Mouse (Mus musculus) C2C12 (cell line): ENCODE measurements around the gene Myh10. TPM values are rescaled to one million over a fixed set of nuclear protein-coding genes. Genes with fewer than 3 reads are reported as not detected.
A peak's percentile ranks its signal among the peaks of the same experiment; 100 is the strongest.

Experiments used
- H3K27me3 ChIP-seq: one replicate; pipeline ENCODE4 v1.6.1; 2011; ENCODE audit not compliant: control insufficient read depth, insufficient read depth, insufficient read length
- H3K36me3 ChIP-seq: one replicate; pipeline ENCODE4 v1.6.1; 2011; ENCODE audit not compliant: control insufficient read depth, insufficient read depth
- H3K4me3 ChIP-seq: one replicate; pipeline ENCODE4 v1.5.1; 2011; ENCODE audit warnings: mild to moderate bottlenecking, control low read depth; ENCODE audit not compliant: poor library complexity, insufficient read depth, severe bottlenecking
- H3K79me2 ChIP-seq: one replicate; pipeline ENCODE4 v1.6.1; 2011; ENCODE audit not compliant: control insufficient read depth, insufficient read depth
- H3K79me3 ChIP-seq: one replicate; pipeline ENCODE4 v1.6.1; 2011; ENCODE audit warnings: low read depth, control low read depth
- H3ac ChIP-seq: one replicate; pipeline ENCODE3; 2011; ENCODE audit warnings: low read depth; ENCODE audit not compliant: control insufficient read depth, insufficient read length
- CEBPB ChIP-seq: IDR thresholded peaks from one replicate; pipeline ENCODE4 v1.6.1; 2011; ENCODE audit warnings: low read depth, mild to moderate bottlenecking, control low read depth, moderate library complexity
- CTCF ChIP-seq: IDR thresholded peaks from one replicate; pipeline ENCODE4 v1.5.1; 2011; ENCODE audit not compliant: control insufficient read depth, insufficient read depth, insufficient read length
- FOSL1 ChIP-seq: IDR thresholded peaks from one replicate; pipeline ENCODE4 v1.8.0; 2011; ENCODE audit warnings: mild to moderate bottlenecking, low read length; ENCODE audit not compliant: poor library complexity, insufficient read depth, severe bottlenecking
- MAX ChIP-seq: IDR thresholded peaks from one replicate; pipeline ENCODE4 v1.6.1; 2011; ENCODE audit warnings: mild to moderate bottlenecking, control low read depth
- MYOD1 ChIP-seq: IDR thresholded peaks from one replicate; pipeline ENCODE4 v1.6.1; 2011; ENCODE audit warnings: low read depth; ENCODE audit not compliant: control insufficient read depth, insufficient read length
- MYOG ChIP-seq: IDR thresholded peaks from one replicate; pipeline ENCODE4 v1.6.1; 2011; ENCODE audit not compliant: control insufficient read depth, insufficient read length; ENCODE audit errors: extremely low read depth
- USF1 ChIP-seq: IDR thresholded peaks from one replicate; pipeline ENCODE4 v1.6.1; 2011; ENCODE audit warnings: low read depth, mild to moderate bottlenecking, control low read depth, moderate library complexity
- polyA plus RNA-seq: library from polyadenylated mRNA; unstranded; fragments of >200 nt; fragmentation: generic; extraction: Trizol; gene quantifications from one replicate; pipeline ENCODE4 v1.2.1, GENCODE M21; 2012; ENCODE audit warnings: missing spikeins

The Myh10 gene
- polyA plus RNA-seq, 1 experiment = 40.0 TPM

DNA sequence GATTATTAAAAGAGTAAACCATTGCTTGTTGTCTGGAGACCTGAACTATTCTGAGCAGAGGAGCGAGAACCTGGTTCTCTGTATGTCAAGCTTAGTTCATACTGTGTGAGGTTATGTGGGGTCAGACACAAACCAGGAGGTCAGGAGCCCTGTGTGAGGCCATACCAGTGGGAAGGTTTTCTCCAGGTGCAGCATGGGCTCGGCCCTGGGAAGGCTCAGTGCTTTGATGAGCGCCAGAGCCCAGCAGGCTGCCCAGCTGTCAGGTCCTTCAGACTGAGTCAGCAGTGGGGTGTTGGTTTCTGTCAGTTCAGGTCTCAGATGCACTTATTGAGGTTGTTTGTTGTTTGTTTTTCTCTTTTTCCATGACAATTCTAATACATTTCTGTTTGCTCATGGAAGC, 52.8 kb downstream of the Myh10 start:
- no peak overlapping the region for H3K4me3 ChIP-seq
- TF ChIP-seq MAX = no peak
- no peak for TF ChIP-seq CEBPB
- H3K36me3 ChIP-seq = peaks cover 26% of the 10 kb centered on the region

DNA sequence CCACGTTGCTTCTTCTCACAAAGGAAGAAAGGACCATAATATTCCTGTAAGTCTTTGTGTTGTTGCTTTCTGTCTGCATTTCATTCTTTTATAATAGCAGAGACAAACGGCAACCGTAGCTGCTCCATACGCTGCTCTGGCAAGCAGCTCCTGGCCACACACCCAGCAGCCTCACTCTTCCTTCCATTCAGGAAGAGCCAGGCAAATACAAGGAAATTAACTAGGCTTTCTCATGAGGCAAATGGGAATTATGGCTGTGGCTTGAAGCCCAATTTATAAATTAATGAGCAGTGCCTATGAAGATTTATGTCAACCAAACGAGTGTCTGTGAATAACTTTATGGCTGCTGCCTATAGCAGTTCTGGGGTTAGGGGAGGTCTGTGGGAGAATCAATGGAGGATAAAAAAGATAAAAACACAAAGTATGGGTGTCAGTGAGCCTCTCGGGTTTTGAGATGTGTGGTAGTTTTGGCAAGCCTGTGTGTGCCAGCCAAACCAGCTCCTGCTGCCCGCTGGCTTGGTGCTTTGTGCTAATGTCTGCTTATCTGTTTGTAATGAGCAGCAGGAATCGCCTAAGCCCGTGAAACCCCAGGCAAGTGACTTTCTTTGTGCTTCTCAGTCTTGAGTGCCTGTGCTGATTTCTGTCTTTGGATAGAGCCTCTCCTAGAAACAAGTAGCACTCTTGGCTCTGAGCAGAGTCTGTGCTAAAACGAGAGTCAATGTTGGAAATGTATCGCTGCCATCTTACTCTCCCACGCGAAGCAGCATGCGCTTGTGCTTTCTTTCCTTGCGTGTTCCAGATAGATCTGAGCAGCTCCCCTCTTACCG, 54.2 kb downstream of the Myh10 start:
- Histone ChIP-seq H3K79me3 (no peaks in the 10 kb centered on the region), H3K27me3 (no peaks in the 10 kb centered on the region), H3K36me3 (peaks cover 30% of the 10 kb centered on the region), H3K79me2 (no peaks in the 10 kb centered on the region), H3ac (no peak overlapping the region), H3K4me3 (no peak overlapping the region)
- no peak for TF ChIP-seq MYOD1
- TF ChIP-seq CEBPB = no peak
- TF ChIP-seq FOSL1 = no peak
- no peak for TF ChIP-seq MYOG
- TF ChIP-seq MAX = no peak
- TF ChIP-seq CTCF = no peak
- TF ChIP-seq USF1 = no peak

More for the DNA sequence above, 52.8 kb downstream of the Myh10 start:
- no peaks in the 10 kb centered on the region for H3K27me3 ChIP-seq
- H3ac ChIP-seq = no peak overlapping the region
- no peaks in the 10 kb centered on the region for H3K79me2 ChIP-seq
- H3K79me3 ChIP-seq = no peaks in the 10 kb centered on the region

DNA sequence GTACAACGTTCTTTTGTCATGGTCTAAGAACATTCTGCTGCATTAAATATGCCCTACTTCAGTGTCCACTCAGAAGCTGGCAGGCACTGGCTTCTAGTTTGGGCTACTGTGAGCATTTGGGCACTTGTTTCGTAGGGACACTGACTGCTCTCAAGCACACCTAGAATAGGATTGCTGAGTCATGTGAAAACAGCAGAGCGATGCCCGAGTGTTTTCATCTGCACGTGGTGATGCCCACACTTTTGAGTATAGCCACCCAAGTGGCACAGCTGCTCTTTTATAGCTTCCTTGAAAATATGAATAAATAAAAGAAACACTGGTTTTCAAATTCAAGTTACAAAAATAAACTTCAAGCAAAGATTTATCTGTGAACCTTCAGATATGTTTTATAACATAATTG, 56.8 kb downstream of the Myh10 start:
- Histone ChIP-seq H3K27me3 (no peaks in the 10 kb centered on the region), H3ac (no peak overlapping the region), H3K79me3 (no peaks in the 10 kb centered on the region), H3K36me3 (peaks cover 27% of the 10 kb centered on the region), H3K79me2 (no peaks in the 10 kb centered on the region), H3K4me3 (no peak overlapping the region)
- TF ChIP-seq MAX (no peak), MYOD1 (no peak), MYOG (no peak), FOSL1 (no peak), CTCF (no peak), USF1 (no peak), CEBPB (no peak)

DNA sequence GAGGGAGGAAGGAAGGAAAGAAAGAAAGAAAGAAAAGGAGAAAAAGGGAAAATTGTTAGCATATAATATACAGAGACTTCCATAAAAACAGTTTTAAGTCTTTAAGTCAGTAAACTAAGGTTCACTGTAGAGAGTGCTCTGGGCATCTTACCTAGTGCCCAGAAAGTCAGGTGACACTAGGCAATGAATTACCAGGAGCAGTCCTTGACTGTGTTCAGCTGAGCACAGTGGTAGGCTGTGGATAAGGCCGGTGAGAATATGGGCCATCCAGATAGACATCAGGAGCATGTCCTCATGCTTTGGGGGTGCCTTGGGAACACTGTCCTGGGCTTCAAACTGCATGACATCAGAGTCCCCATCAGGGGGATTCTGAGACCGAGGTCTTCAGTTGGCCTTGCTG, 58.8 kb downstream of the Myh10 start:
- peaks cover 25% of the 10 kb centered on the region for H3K36me3 ChIP-seq
- no peaks in the 10 kb centered on the region for H3K79me3 ChIP-seq
- no peak overlapping the region for H3ac ChIP-seq
- no peaks in the 10 kb centered on the region for H3K27me3 ChIP-seq
- no peak for TF ChIP-seq USF1
- TF ChIP-seq MYOD1 = no peak
- TF ChIP-seq MYOG = no peak
- TF ChIP-seq CTCF = no peak
- TF ChIP-seq MAX = no peak
- TF ChIP-seq CEBPB = no peak
- TF ChIP-seq FOSL1 = no peak
- H3K4me3 ChIP-seq = no peak overlapping the region
- H3K79me2 ChIP-seq = no peaks in the 10 kb centered on the region

DNA sequence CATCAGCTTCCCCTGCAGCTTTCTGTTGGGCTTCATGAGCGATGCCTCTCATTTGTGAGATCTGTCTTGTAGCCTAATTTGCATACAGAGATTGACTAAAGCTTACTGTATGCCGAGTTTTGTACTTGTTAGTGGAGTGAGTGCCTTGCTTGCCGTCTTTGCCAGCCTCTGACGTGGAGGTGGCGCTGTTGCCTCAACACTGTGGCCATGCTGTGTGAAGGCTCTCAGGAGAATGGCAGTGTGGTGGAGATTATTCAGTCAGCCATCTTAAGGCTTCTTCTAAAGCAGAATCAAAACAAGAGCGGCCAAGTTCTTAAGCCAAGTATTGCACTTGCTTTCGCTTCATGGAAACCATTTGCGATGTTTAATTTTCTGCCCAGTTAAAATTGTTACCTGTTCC, 59.6 kb downstream of the Myh10 start:
- TF ChIP-seq CTCF (peak; percentile 44), MYOD1 (no peak)
- Histone ChIP-seq H3K36me3 (peaks cover 25% of the 10 kb centered on the region), H3K4me3 (no peak overlapping the region), H3K79me3 (no peaks in the 10 kb centered on the region), H3K27me3 (no peaks in the 10 kb centered on the region), H3K79me2 (no peaks in the 10 kb centered on the region), H3ac (no peak overlapping the region)

DNA sequence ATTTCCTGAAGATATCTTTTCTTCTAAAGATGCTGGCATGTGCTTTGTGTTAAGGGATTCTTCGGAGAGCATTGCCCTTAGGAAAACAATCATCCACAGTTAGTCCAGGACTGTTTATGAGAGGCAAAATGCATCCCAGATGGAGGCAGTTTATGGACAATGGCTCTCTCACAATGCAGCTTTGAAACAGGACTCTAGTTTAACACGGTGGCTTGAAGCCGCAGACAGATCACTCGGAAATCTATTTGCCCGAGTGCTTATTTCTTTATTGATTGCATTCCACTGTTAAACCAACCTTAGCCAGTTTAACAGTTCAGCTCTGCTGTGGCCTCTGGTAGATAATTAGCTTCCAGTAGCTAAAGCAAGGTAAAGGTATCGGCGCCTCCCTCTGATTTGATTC, 62.9 kb downstream of the Myh10 start:
- TF ChIP-seq MAX = no peak
- no peak for TF ChIP-seq CTCF
- TF ChIP-seq FOSL1 = no peak
- no peak for TF ChIP-seq CEBPB
- no peak for TF ChIP-seq MYOG
- TF ChIP-seq USF1 = no peak
- no peak for TF ChIP-seq MYOD1
- Histone ChIP-seq H3ac (no peak overlapping the region), H3K79me3 (no peaks in the 10 kb centered on the region), H3K27me3 (no peaks in the 10 kb centered on the region), H3K79me2 (no peaks in the 10 kb centered on the region), H3K36me3 (peaks cover 5% of the 10 kb centered on the region), H3K4me3 (no peak overlapping the region)
